Mouse (Mus musculus): ENCODE results near the gene Slc25a54.

DNA sequence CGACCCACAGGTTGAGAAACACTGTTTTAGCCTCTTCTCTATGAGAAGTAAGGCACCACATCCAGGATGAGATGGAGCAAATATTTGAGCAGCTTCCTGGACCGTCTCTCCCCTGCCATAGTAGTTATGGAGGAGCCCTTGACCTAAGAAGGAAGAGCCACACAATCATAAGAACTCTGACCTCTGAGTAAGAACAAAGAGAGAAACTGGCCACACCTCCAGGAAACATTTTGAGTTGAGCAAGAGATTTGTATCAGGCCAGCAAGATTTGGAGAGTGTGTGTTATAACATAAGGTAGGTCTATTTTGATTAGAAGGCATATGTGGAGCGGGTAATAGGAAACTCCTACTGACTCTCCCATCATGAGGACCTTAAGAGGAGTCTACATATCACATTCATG is 48.6 kb upstream of the Slc25a54 start:
- TF ChIP-seq CTCF (IDR thresholded peaks at IDR 0.05; ENCODE audit: low read depth) (no peak), EP300 (IDR thresholded peaks at IDR 0.05; ENCODE audit: low read depth) (no peak)

Measured in liver, embryonic 14.5 days (tissue).